In genomic region chr1:37566754-37567153, GRCm38 (mm10) we compare ENCODE assay signal across 24 mouse cellular contexts. TPM values are rescaled to one million over a fixed set of nuclear protein-coding genes. Genes with fewer than 3 reads are reported as not detected.
DNase-seq lines count a peak whose midpoint lies in the region; ATAC-seq and TF ChIP-seq lines count a peak whose summit lies in the region.
"Had no signal": no experiment of that assay in that cellular context is flagged by ENCODE, and none has a peak within 500 bp of the region (broad histone marks: within the 10 kb centered on the region; RNA-seq: fewer than 3 reads in every experiment).

No protein-coding gene starts in this region.

- ATAC-seq in kidney, embryonic 16.5 days (ENCODE audit: low FRiP score, low TSS enrichment): peak; percentile 51; the same call in 1 of the 2 replicates
- ATAC-seq in midbrain, embryonic 14.5 days (ENCODE audit: low FRiP score, low TSS enrichment): no peak
- ATAC-seq: CD4-positive, CD25-positive, alpha-beta regulatory T cell, adult 4 months; forebrain, embryonic 14.5 days had no signal

- H3K9me3 ChIP-seq in kidney, embryonic 16.5 days (ENCODE audit: low read length): peaks cover 3% of the 10 kb centered on the region; the same call in 1 of the 2 replicates
- peaks cover 5% of the 10 kb centered on the region for H3K9me3 ChIP-seq in CH12.LX (replicated peaks; ENCODE audit: low read length)
- H3K9me3 ChIP-seq in midbrain, embryonic 14.5 days (ENCODE audit: control insufficient read depth, low read length): no peaks in the 10 kb centered on the region
- H3K9me3 ChIP-seq: embryonic facial prominence, embryonic 15.5 days; forebrain, embryonic 10.5 days; heart, embryonic 15.5 days; hindbrain, embryonic 13.5 days had no signal

- DNase-seq in kidney, adult 9 months: no peak
- DNase-seq in CH12.LX (ENCODE audit: extremely low read depth): peak; percentile 45
- peak; percentile 73 for DNase-seq in large intestine, adult 2 months (ENCODE audit: low read depth, low spot score)
- DNase-seq in urinary bladder, adult 18-20 months (ENCODE audit: low spot score in 2 of 2): no peak
- DNase-seq in yolk sac, embryonic 10.5 days (ENCODE audit: low spot score): no peak
- DNase-seq in midbrain, embryonic 14.5 days: no peak
- DNase-seq: adrenal gland, postnatal 10 days; cerebellum, adult 11 months; cerebellum, adult 8-10 months; cerebellum, postnatal 14 days; embryo, embryonic 11 days; gastrocnemius, adult 2 months; gastrocnemius, postnatal 36 days; heart, adult 2 months; heart, postnatal 14 days had no signal

- TF ChIP-seq POLR2A in CH12.LX (IDR thresholded peaks at IDR 0.05; ENCODE audit: low read depth, low read length): no peak

- no peak overlapping the region for H3K4me3 ChIP-seq in kidney, embryonic 16.5 days (ENCODE audit: low read length)
- no peak overlapping the region for H3K4me3 ChIP-seq in CH12.LX (replicated peaks in 1 of 3; ENCODE audit: low read depth in 2 of 3, low read length in 2 of 3, poor library complexity in 1 of 3)
- H3K4me3 ChIP-seq in midbrain, embryonic 14.5 days (replicated peaks; ENCODE audit: low read depth, low read length): no peak overlapping the region
- H3K4me3 ChIP-seq: embryonic facial prominence, embryonic 15.5 days; erythroblast, embryonic 14.5 days; forebrain, embryonic 10.5 days; gastrocnemius, adult 2 months; heart, adult 2 months; heart, embryonic 15.5 days; hindbrain, embryonic 13.5 days had no signal

- WGBS in kidney, embryonic 16.5 days: 63% methylated on average over 4 of the region's 4 CpGs
- WGBS in large intestine, adult 2 months: 29% methylated on average over 4 of the region's 4 CpGs
- 82% methylated on average over 4 of the region's 4 CpGs for whole genome bisulfite sequencing in midbrain, embryonic 14.5 days

- no peaks in the 10 kb centered on the region for H3K79me2 ChIP-seq in CH12.LX (replicated peaks; ENCODE audit: control insufficient read depth, extremely low read depth, insufficient read depth, poor library complexity, severe bottlenecking)

- in situ Hi-C loops in CH12.LX (cut with MboI; ENCODE audit: low pct_ligation_motif_present, low pct_unique_long_range_greater_than_20kb, low sequenced_read_pairs): no loop called here

- TF ChIP-seq EP300 in CH12.LX (IDR thresholded peaks at IDR 0.05; ENCODE audit: low read length): peak; percentile 46; the same call in 1 of the 2 replicates

- no peak for TF ChIP-seq CTCF in CH12.LX (conservative IDR thresholded peaks at IDR 0.05 in 1 of 2, IDR thresholded peaks at IDR 0.05 in 1 of 2; ENCODE audit: low read depth in 2 of 2, low read length in 2 of 2)

- peak overlapping the region; percentile 15; the same call in 1 of the 2 replicates for H3K27ac ChIP-seq in kidney, embryonic 16.5 days (ENCODE audit: low read length)
- H3K27ac ChIP-seq in CH12.LX (ENCODE audit: insufficient read depth, low read depth): no peak overlapping the region
- H3K27ac ChIP-seq in midbrain, embryonic 14.5 days (replicated peaks; ENCODE audit: low read depth, low read length): no peak overlapping the region
- H3K27ac ChIP-seq: embryonic facial prominence, embryonic 15.5 days; forebrain, embryonic 10.5 days; gastrocnemius, adult 2 months; heart, adult 2 months; heart, embryonic 15.5 days; hindbrain, embryonic 13.5 days had no signal

- H3K9ac ChIP-seq in kidney, embryonic 16.5 days (replicated peaks; ENCODE audit: low read length): no peak overlapping the region
- H3K9ac ChIP-seq in CH12.LX (ENCODE audit: insufficient read depth, low read depth): peak overlapping the region; percentile 45; the same call in 1 of the 2 replicates
- H3K9ac ChIP-seq in midbrain, embryonic 14.5 days (replicated peaks; ENCODE audit: low read length): no peak overlapping the region
- H3K9ac ChIP-seq: embryonic facial prominence, embryonic 15.5 days; heart, embryonic 15.5 days; hindbrain, embryonic 13.5 days had no signal

- dilution Hi-C loops in CH12.LX (cut with MboI; ENCODE audit: extremely low pct_ligation_motif_present, extremely low pct_unique_long_range_greater_than_20kb, low sequenced_read_pairs): no loop called here

- no peaks in the 10 kb centered on the region for H3K27me3 ChIP-seq in kidney, embryonic 16.5 days (ENCODE audit: insufficient read depth, low read length)
- no peaks in the 10 kb centered on the region for H3K27me3 ChIP-seq in CH12.LX (replicated peaks)
- no peaks in the 10 kb centered on the region for H3K27me3 ChIP-seq in midbrain, embryonic 14.5 days (ENCODE audit: control insufficient read depth, insufficient read depth, low read length)
- H3K27me3 ChIP-seq: embryonic facial prominence, embryonic 15.5 days; heart, embryonic 15.5 days; hindbrain, embryonic 13.5 days had no signal

- H3K4me1 ChIP-seq in kidney, embryonic 16.5 days (ENCODE audit: insufficient read depth, low read length): no peaks in the 10 kb centered on the region
- H3K4me1 ChIP-seq in CH12.LX (ENCODE audit: control insufficient read depth in 1 of 2, insufficient read depth in 2 of 2): peaks cover 10 to 37% of the 10 kb centered on the region in 2 experiments
- H3K4me1 ChIP-seq in midbrain, embryonic 14.5 days (ENCODE audit: control insufficient read depth, insufficient read depth, low read length): no peaks in the 10 kb centered on the region
- H3K4me1 ChIP-seq: embryonic facial prominence, embryonic 15.5 days; forebrain, embryonic 10.5 days; heart, embryonic 15.5 days had no signal

- no peak overlapping the region for H3K4me2 ChIP-seq in kidney, embryonic 16.5 days (replicated peaks; ENCODE audit: low read depth, low read length)
- peak overlapping the region; percentile 15 for H3K4me2 ChIP-seq in CH12.LX (ENCODE audit: insufficient read depth, low read depth, poor library complexity, severe bottlenecking)
- H3K4me2 ChIP-seq in midbrain, embryonic 14.5 days (ENCODE audit: low read length): no peak overlapping the region
- H3K4me2 ChIP-seq: embryonic facial prominence, embryonic 15.5 days; heart, embryonic 11.5 days; heart, embryonic 15.5 days; hindbrain, embryonic 13.5 days had no signal

- no peak for TF ChIP-seq RAD21 in CH12.LX (IDR thresholded peaks at IDR 0.05; ENCODE audit: low read depth, low read length)

- no peaks in the 10 kb centered on the region for H3K36me3 ChIP-seq in kidney, embryonic 16.5 days (ENCODE audit: insufficient read depth, low read length)
- no peaks in the 10 kb centered on the region for H3K36me3 ChIP-seq in CH12.LX (replicated peaks in 1 of 2; ENCODE audit: control insufficient read depth in 1 of 2, insufficient read depth in 1 of 2, low read length in 1 of 2)
- H3K36me3 ChIP-seq in midbrain, embryonic 14.5 days (ENCODE audit: control insufficient read depth, insufficient read depth, low read length): no peaks in the 10 kb centered on the region
- H3K36me3 ChIP-seq: embryonic facial prominence, embryonic 15.5 days; forebrain, embryonic 10.5 days; heart, embryonic 15.5 days; hindbrain, embryonic 13.5 days had no signal

TF ChIP-seq in CH12.LX, 34 proteins besides CTCF, POLR2A, EP300 and RAD21:
- TF ChIP-seq TCF12 (IDR thresholded peaks at IDR 0.05; ENCODE audit: low read depth, low read length): 0 out of 2 replicates have a peak, but pooled peaks have one; percentile 30
- TF ChIP-seq JUND (conservative IDR thresholded peaks at IDR 0.05; ENCODE audit: low read depth, low read length): 0 out of 2 replicates have a peak, but pooled peaks have one; percentile 39
- TF ChIP-seq POLR2AphosphoS2 (IDR thresholded peaks at IDR 0.05; ENCODE audit: low read depth, low read length): no peak
- no peak for TF ChIP-seq NRF1 (IDR thresholded peaks at IDR 0.05; ENCODE audit: low read depth, low read length)
- TF ChIP-seq MEF2A (IDR thresholded peaks at IDR 0.05; ENCODE audit: borderline replicate concordance, low read depth, low read length): no peak
- TF ChIP-seq ELF1 (IDR thresholded peaks at IDR 0.05; ENCODE audit: low read depth, low read length): peak; percentile 28

RNA-seq across cellular contexts. Expression of gene Mgat4a, which starts 25.9 kb away (rescaled TPM):
- 6.7 and 8.3 TPM in 2 replicates for polyA plus RNA-seq in kidney, embryonic 16.5 days (2015; fragmentation: Nextera tagmentation; extraction: Ambion mirVana)
- 23.2 and 25.1 TPM in 2 replicates for total RNA-seq in CH12.LX (2012; rRNA removed)
- total RNA-seq in CH12.LX (2014; rRNA removed): 22.9 and 25.4 TPM in 2 replicates
- 19.9 and 22.3 TPM in 2 replicates for polyA plus RNA-seq in CH12.LX (2012; ENCODE audit: insufficient read length, low read depth)
- polyA plus RNA-seq in large intestine, adult 2 months (2012; rRNA removed): 50.0 and 78.2 TPM in 2 replicates
- 11.6 and 12.9 TPM in 2 replicates for polyA plus RNA-seq in midbrain, embryonic 14.5 days (2014; fragmentation: Nextera tagmentation; extraction: Ambion mirVana)

Comparison
In these comparisons a context has a peak if more than half of its experiments do, and no peak if none do; other contexts are left out.
1. DNase-seq: peak in CH12.LX (single experiment) and large intestine, adult 2 months (single experiment); none in kidney, adult 9 months (single experiment), urinary bladder, adult 18-20 months (0 of 2), yolk sac, embryonic 10.5 days (single experiment) and midbrain, embryonic 14.5 days (single experiment).